Mouse (Mus musculus) liver, embryonic 18 days (tissue): Measurements from ENCODE around the gene Pde12. TPM values are rescaled to one million over a fixed set of nuclear protein-coding genes. Genes with fewer than 3 reads are reported as not detected.

Experiments
- polyA plus RNA-seq: library from polyadenylated mRNA; depleted of rRNA; stranded (reverse); fragments of >200 nt; gene quantifications from 2 replicates; pipeline ENCODE4 v1.2.3, GENCODE M21; 2012; rRNA removed

Pde12 gene
- 2.2 and 2.4 TPM in 2 replicates for polyA plus RNA-seq

DNA sequence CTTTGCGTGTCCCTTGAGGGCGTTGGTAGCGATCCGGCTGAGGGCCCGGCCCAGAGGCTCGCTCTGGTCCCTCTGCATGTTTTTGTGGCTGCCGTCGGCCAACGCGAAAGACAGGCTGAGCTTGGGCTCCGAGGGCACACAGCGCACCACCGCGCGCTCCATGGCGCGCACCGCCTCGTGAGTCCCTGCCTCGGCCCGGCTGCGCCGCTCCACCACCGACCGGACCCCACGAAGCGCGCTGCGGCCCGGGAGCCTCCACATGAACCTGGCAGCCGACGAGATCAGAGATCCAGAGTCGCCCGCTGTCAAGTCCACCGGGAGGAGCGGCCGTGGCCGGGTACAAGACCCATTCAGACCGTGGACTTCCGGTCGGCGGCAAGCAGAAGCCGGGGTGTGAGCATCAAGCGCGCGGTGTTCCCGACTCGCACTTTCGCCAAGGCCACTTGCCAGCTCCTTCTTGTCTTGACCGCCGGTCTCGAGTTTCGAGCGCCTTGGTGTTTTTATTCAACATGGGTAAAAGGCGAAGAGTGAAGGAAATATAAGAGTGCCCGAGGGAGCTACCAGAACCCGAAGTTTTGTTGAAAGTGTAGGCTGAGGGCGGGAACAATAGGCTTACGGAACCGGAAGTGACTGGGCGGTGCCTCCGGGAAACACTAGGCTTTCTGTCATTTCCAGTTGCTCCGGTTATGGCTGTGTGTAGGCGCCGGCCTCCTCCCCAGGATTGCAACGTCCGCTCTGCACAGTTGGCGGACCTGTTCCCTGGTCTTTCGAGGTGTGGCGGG is at the start of gene Pde12:
Gene Pde12, minus strand, starts transcription at position 592 of the 782 bp plus-strand sequence.

DNA sequence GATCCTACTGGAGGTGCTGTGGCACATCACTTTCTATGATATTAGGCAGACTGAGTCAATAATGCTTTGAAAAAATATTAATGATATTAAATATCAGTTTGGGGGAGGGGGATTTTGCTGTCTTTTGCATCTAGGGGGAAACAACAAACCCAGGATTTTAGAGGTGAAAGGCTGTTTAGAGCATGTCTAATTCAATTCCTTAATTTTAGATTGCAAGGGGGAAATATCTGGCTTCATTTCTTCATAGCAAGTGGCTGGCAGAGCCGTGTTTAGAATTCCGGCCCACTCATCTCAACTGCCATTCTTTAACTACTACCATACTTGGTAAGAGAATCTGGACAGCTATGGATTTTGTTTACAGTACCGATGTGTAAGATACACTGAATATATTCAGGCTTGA is 23.3 kb upstream of the Pde12 start, which contains the start of gene Dnah12:
Gene Dnah12, plus strand, starts transcription at position 301 of the 400 bp plus-strand sequence.

DNA sequence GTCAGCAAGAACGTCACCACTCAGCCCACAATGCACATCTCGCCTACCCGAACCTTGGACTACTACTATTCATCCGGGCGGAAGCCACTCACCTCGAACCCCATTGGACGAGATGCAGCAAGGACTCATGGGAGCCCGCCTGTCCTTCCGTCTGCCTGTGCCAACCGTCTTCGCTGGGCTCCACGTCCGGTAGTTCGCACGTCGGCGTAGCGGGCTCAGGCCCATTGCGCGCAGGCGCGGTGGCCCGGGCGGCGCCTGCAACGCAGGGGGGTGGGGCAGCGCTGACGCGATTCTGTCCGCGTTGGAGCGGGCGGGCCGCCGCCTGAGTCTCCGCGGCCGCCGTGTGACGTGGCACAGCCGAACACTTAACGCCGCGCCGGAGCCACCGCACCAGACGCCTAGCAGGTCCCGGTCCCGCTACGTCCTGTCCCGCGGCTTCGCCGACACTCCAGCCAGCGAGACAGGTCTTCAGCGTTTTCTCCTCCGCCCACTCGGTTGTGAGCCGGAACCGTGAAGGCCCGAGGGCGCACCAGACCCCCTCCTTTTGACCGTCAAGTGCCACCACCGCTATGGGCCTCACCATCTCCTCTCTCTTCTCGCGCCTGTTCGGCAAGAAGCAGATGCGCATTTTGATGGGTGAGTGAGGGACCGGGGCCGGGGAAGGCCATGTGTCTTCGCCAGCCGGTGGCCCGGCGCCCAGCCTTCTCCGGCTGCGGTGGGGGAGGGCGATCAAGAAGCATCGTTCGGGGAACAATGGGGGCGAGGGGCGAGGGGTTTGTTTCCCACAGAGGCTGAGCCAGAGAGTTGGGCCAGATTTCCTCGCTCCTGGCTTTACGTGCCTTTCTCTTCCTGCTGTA is 31.6 kb downstream of the Pde12 start, which contains the start of gene Arf4:
Gene Arf4, plus strand, starts transcription at position 224 of the 857 bp plus-strand sequence.

Other genes starting within 250 kb of the Pde12 start
- gene Slmap, start 135.0 kb downstream of the Pde12 start, polyA plus RNA-seq = 11.9 and 12.8 TPM in 2 replicates
- 6.1 and 6.2 TPM in 2 replicates for gene Dennd6a, start 96.0 kb downstream of the Pde12 start, polyA plus RNA-seq
- gene Arf4, start 31.8 kb downstream of the Pde12 start, polyA plus RNA-seq = 80.7 and 88.7 TPM in 2 replicates
- gene Dnah12, start 23.4 kb upstream of the Pde12 start, polyA plus RNA-seq = 0.01 TPM in 2 replicates
- not detected in 2 replicates for gene Asb14, start 224.7 kb upstream of the Pde12 start, polyA plus RNA-seq